Mouse (Mus musculus) left cerebral cortex, adult 9 months (tissue): ENCODE results near the gene Tnfrsf18.

Source experiments
- DNase-seq, 2 experiments: peaks; one replicate each; pipeline ENCODE4 v3.0.0; 2022; ENCODE audit warnings: low spot score in 2 of 2

The Tnfrsf18 gene

DNA sequence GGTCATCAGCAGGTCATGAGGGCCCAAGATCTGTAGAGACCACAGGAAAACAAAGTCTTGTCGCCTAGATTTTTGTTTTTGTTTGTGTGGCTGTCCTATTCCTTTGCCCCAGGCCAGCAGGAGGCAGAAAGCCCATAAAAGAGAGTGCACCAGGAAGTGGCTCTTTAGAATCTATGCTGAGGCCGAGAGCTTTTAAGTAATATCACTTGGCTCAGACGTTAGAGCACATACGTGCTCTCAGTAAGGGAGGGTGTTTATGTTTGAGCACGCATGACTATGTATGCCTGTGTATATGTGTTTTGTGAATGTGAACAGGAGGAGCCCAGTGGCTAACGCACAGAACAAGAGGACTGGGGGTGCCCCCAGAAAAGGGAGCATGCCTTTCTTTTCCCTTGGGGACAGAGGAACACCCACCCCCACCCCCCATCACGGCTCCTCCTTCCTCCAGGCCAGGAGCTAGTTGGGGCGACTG, 51.0 kb downstream of the Tnfrsf18 start:
- DNase-seq: no peak

GRCm38 (mm10) chr4:156077499-156078301, 51.7 kb downstream of the Tnfrsf18 start:
- DNase-seq: no peak
